Mouse (Mus musculus) c-Kit-positive CD71-negative TER-119-negative erythroid progenitor cells, embryonic 14.5 days (primary cell): ENCODE measurements around the gene Glt1d1.

Experiments
- DNase-seq: peaks from one replicate; pipeline ENCODE4 v3.0.0-alpha.2; 2013; ENCODE audit warnings: low read depth

Gene Glt1d1

GRCm38 (mm10) chr5:127631671-127632070 lies 391 bp upstream of the Glt1d1 start:
- no peak for DNase-seq

DNA sequence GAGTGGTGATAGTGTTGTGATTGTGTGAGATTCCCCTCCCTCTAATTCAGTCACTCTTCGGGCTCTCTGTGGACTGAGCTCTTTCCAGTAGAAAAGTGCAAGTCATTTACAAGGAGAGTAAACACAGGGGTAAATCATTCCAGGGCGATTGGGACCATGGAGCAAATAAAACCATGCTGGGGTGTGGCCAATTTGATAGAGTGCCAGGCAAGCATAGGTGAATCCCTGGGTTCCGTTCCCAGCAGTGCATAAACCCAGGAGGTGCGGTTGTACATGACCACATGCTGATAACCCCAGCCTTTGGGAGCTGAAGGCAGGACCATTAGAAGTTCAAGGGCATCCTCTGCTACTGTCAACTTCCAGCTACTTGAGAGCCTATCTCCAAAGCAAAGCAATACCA lies 1.1 kb downstream of the Glt1d1 start:
- DNase-seq: no peak

DNA sequence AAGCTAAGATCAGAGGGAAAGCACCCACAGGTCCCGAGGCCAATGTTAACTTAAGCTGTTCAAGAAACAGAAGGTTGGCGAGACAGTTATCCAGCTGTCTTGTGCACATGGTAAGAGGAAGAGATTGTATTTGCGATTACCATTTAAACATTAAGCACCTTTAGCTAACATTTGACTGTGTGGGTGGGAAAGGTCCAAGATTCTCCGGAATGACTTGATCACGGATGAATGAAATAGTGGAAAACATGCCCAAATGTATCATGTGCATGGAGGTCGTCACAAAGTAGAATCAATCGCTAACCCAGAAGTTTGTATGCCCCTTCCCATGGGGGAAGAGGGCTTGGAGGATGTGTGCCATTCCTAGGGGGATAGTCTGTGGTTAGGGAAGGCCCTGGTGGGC lies 1.6 kb downstream of the Glt1d1 start:
- no peak for DNase-seq

DNA sequence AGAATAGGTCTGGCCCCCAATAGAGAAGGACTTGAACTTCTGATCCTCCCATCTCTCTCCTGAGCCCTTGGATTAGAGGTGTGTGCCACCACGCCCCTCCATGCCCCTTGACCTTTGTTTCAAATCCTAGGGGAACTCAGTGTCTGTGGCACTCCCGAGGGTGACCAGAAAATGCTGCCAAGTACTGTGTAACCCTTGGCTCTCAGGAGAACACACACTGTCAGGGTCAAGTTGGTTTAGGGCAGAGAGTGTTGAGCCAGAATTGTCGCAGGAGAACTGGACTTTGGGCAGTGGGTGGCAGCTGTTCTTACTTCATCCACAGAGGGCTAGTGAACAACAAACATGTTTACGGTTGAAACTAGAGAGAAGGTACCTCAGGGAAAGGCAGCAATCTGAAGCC lies 5.6 kb downstream of the Glt1d1 start:
- DNase-seq: no peak

GRCm38 (mm10) chr5:127638177-127638576 lies 6.1 kb downstream of the Glt1d1 start:
- no peak for DNase-seq

GRCm38 (mm10) chr5:127639067-127639605 lies 7.1 kb downstream of the Glt1d1 start:
- DNase-seq: no peak

GRCm38 (mm10) chr5:127639635-127640034 lies 7.6 kb downstream of the Glt1d1 start:
- DNase-seq: no peak

DNA sequence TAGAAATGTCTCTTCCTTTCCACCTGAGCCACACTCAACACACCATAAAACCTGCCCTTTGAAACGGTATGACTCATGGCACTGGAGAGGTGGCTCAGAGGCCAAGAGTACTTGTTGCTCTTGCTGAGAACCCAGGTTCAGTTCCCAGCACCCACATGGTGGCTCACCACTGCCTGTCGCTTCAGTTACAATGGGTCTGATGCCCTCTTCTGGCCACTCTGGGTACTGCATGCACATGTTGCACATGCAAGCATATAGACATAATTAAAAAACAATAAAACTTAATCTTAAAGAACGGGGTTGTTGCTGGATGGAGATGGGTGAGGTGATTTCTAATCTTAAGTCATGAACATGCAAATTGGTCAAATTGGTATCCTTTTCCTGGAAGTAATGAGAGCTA lies 8.3 kb downstream of the Glt1d1 start:
- DNase-seq: no peak

DNA sequence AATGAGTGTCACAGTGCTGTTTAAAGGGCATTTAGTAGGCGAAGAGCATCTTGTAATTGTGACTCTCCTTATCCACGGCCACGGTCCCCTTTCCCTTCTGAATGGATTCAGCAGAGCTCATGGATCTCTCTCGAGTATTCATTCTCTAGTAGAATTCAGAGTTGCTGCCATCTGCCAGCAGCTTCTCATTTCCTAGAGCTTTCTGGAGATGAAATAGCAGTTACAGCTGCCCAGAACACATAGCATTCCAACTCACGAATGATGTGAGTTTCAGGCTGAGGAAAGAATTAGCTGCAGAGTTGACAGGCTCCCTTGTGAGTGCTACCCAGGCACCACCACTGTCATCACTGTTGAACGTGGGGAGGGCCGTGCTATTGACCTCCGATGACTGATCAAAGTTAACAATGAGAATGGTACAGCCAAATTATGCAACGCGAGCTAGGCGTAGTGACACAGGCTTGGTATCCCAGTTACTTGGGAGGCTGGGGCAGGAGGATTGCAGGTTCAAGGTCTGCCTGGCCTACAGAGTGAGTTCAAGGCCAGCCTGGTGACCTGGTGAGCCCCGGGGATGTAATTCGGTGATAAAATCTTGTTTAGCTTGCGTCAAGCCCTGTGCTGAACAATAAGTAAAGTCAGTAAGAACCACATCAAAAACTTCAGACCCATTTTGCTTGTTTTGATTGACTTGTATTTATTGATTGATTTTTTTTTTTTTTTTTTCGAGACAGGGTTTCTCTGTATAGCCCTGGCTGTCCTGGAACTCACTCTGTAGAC lies 9.3 kb downstream of the Glt1d1 start:
- DNase-seq: no peak

- DNase-seq: peak; percentile 12
Measured at GRCm38 (mm10) chr5:127648046-127648445, 16.0 kb downstream of the Glt1d1 start.

- peak; percentile 20 for DNase-seq
Measured at GRCm38 (mm10) chr5:127649077-127649476, 17.0 kb downstream of the Glt1d1 start.

DNA sequence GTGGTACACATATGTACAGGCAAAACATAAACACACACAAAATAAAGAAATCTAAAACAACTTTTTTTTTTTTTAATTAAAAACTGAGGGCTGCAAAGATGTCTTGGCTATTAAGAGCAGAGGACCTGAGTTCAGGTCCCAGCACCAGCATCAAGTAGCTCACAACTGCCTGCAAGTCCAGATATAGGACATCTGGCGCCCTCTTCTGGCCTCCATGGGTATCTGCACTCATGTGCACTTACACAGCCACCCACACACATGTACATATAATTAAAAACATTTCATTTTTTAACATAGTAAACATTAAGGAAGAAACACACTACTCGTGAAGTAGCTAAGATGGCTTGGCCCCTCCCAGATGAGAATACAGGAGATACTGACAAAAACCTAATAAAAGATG lies 26.2 kb downstream of the Glt1d1 start:
- DNase-seq: no peak

- no peak for DNase-seq
Measured at GRCm38 (mm10) chr5:127659312-127659711, 27.2 kb downstream of the Glt1d1 start.

DNA sequence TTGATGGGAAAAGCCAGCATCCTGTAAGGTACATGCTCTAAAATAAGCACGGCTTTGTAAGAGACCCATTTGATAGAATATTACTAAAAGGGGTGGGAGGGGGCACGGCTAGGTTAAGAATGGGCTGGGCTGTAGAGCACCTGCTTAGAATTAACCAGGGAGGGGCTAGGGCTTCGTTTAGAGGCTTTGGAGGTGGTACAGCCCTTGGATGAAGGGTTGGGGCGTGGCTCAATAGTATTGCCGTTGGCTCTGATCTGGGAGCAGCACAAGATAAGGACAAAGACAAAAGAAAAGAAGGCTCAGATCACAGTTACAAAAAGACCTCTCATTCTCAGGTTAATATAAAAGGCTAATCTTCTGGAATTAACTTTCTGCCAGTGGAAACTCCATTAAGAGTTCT lies 28.2 kb downstream of the Glt1d1 start:
- DNase-seq: no peak

GRCm38 (mm10) chr5:127660979-127661378 lies 28.9 kb downstream of the Glt1d1 start:
- no peak for DNase-seq

DNA sequence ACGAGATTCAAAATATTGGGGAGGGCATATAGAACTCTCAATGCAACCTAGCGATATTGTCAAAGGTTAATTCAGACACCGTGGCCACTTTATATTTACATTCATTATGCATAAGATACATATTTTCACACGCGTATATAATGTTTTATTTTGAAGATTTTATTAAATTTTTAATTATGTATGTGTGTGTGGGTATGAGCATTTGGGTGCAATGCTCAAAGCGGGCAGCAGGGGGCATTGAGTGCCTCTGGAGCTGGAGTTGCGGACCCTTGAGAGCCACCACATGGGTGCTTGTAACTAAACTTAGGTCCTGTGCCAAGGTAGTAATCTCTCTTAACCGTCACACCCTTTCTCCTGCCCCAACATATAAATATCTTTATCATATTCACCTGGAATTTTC lies 41.9 kb downstream of the Glt1d1 start:
- no peak for DNase-seq

DNA sequence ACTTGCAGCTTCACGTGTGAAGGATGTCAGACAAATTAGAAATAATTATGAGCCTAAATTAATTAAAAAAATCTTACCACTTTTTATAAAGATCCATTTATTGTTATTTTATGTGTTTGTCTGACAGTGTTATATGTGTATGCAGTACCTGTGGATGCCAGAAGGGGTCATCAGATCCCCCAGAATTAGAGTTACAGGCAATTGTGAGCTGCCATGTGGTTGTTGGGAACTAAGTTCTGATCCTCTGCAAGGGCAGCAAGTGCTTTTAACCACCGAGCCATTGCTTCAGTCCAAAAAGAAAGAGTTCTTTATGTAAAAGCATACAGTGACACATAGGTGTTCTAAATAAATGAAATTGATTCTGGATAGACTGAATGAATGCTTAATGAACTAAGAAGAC lies 45.5 kb downstream of the Glt1d1 start:
- no peak for DNase-seq

- no peak for DNase-seq
Measured at GRCm38 (mm10) chr5:127678501-127678900, 46.4 kb downstream of the Glt1d1 start.

- DNase-seq: no peak
Measured at GRCm38 (mm10) chr5:127688568-127689170, 56.6 kb downstream of the Glt1d1 start.

DNA sequence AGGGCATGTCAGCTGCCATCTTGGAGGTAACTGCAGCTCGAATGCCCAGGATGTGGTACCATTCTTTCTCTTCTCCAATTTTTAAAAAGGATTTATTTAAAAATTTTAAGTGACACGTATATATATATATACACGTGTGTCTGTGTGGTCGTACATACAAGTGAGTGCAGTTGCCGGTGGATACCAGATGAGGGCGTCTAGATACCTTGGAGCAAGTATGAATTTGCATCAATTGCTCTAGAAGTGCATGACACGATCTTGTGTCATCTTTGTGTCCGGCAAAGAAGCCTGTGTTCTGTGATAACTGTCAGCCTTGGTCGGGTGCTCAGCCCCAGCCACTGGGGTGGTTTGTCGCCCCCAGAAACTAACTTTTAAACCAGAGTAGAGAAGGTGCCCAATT lies 59.0 kb downstream of the Glt1d1 start:
- no peak for DNase-seq

GRCm38 (mm10) chr5:127691581-127691980 lies 59.5 kb downstream of the Glt1d1 start:
- no peak for DNase-seq

- no peak for DNase-seq
Measured at GRCm38 (mm10) chr5:127695898-127696297, 63.8 kb downstream of the Glt1d1 start.

- no peak for DNase-seq
Measured at GRCm38 (mm10) chr5:127696602-127697001, 64.5 kb downstream of the Glt1d1 start.

DNA sequence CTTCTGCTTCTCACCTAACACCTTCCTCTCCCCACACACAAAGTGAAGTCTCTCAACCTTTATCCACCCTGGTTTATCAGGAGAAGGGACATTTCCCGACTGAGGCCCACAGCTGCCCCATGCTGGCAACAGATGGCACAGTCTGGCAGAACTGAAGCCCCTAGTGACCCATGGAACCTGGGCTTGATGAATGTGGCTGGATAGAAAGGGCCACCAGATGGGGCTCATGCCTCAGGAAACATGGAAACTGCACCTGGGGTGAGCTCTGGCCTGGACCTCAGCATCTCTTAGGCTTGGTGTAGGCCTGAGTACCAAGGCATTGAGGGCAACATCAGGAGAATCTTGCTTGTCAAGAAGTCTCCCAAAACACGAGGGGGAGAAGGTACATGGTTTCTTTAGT lies 66.5 kb downstream of the Glt1d1 start:
- DNase-seq: no peak
